ENCODE assay signal across 8 mouse cellular contexts in genomic region chr6:17748866-17749582, GRCm38 (mm10). TPM values are rescaled to one million over a fixed set of nuclear protein-coding genes. Genes with fewer than 3 reads are reported as not detected.
DNase-seq lines count a peak whose midpoint lies in the region; ATAC-seq and TF ChIP-seq lines count a peak whose summit lies in the region.

No protein-coding gene starts in this region.

- peak; percentile 93 for DNase-seq in R1 (ENCODE audit: low read depth, low spot score)
- DNase-seq in cerebellum, adult 8-10 months, result peak; percentile 83
- peak; percentile 93 for DNase-seq in forebrain, postnatal 0 days
- peak; percentile 78 to 81 for DNase-seq in left cerebral cortex, adult 2 months (ENCODE audit: extremely low spot score in 1 of 2, low spot score in 2 of 2)
- DNase-seq in lung, postnatal 4 days, result peak; percentile 70 to 72
- peak; percentile 94 for DNase-seq in retina, postnatal 1 day
- DNase-seq in thymus, postnatal 4 days, result peak; percentile 68

- ATAC-seq in forebrain, postnatal 0 days, result peak; percentile 99
- ATAC-seq in hindbrain, embryonic 16.5 days, result peak; percentile 99

- H3K27me3 ChIP-seq in forebrain, postnatal 0 days (ENCODE audit: insufficient read depth, low read length), result no peaks in the 10 kb centered on the region
- no peaks in the 10 kb centered on the region for H3K27me3 ChIP-seq in hindbrain, embryonic 16.5 days (replicated peaks; ENCODE audit: control insufficient read depth, insufficient read depth, low read length)

- H3K9me3 ChIP-seq in forebrain, postnatal 0 days (ENCODE audit: low read length), result no peaks in the 10 kb centered on the region
- H3K9me3 ChIP-seq in hindbrain, embryonic 16.5 days (ENCODE audit: control insufficient read depth, low read length), result no peaks in the 10 kb centered on the region

- TF ChIP-seq CTCF in forebrain, postnatal 0 days (IDR thresholded peaks at IDR 0.05; ENCODE audit: low read depth), result peak; percentile 53; the same call in 1 of the 2 replicates
- peak; percentile 19 for TF ChIP-seq CTCF in left cerebral cortex, adult 2 months (IDR thresholded peaks at IDR 0.05)

- intact Hi-C loops in left cerebral cortex, adult 2 months (cut with DNase I), result no loop called here

- peaks cover 24% of the 10 kb centered on the region; the same call in 1 of the 2 replicates for H3K4me1 ChIP-seq in forebrain, postnatal 0 days (ENCODE audit: insufficient read depth)
- H3K4me1 ChIP-seq in hindbrain, embryonic 16.5 days (ENCODE audit: control insufficient read depth, insufficient read depth, low read depth, low read length), result peaks cover 12% of the 10 kb centered on the region

- peak overlapping the region; percentile 63 for H3K4me3 ChIP-seq in forebrain, postnatal 0 days (ENCODE audit: low read depth, low read length)
- peak overlapping the region; percentile 67 for H3K4me3 ChIP-seq in hindbrain, embryonic 16.5 days (ENCODE audit: low read length)
- peak overlapping the region; percentile 76 for H3K4me3 ChIP-seq in left cerebral cortex, adult 2 months

- H3K27ac ChIP-seq in forebrain, postnatal 0 days (ENCODE audit: low read depth, low read length), result peak overlapping the region; percentile 97
- peak overlapping the region; percentile 98 for H3K27ac ChIP-seq in hindbrain, embryonic 16.5 days (ENCODE audit: low read depth, low read length)
- H3K27ac ChIP-seq in left cerebral cortex, adult 2 months, result peak overlapping the region; percentile 89

- peak overlapping the region; percentile 83 for H3K9ac ChIP-seq in forebrain, postnatal 0 days
- peak overlapping the region; percentile 89 for H3K9ac ChIP-seq in hindbrain, embryonic 16.5 days (ENCODE audit: low read depth, low read length)

- H3K36me3 ChIP-seq in forebrain, postnatal 0 days (ENCODE audit: insufficient read depth), result no peaks in the 10 kb centered on the region
- no peaks in the 10 kb centered on the region for H3K36me3 ChIP-seq in hindbrain, embryonic 16.5 days (ENCODE audit: control insufficient read depth, insufficient read depth, low read length)

- WGBS in forebrain, postnatal 0 days, result under 1% methylated on average over 18 of the region's 18 CpGs
- WGBS in hindbrain, embryonic 16.5 days, result 1% methylated on average over 18 of the region's 18 CpGs

- peak overlapping the region; percentile 65 for H3K4me2 ChIP-seq in forebrain, postnatal 0 days (ENCODE audit: low read depth)
- H3K4me2 ChIP-seq in hindbrain, embryonic 16.5 days (ENCODE audit: low read length), result peak overlapping the region; percentile 75

RNA-seq across cellular contexts. Expression of gene St7, which starts 56.3 kb away (rescaled TPM):
- total RNA-seq in forebrain, postnatal 0 days (2014; rRNA removed), result 57.7 and 67.3 TPM in 2 replicates
- 40.0 and 41.9 TPM in 2 replicates for polyA plus RNA-seq in forebrain, postnatal 0 days (2015; fragmentation: Nextera tagmentation; extraction: Ambion mirVana)
- 50.8 and 56.3 TPM in 2 replicates for polyA plus RNA-seq in hindbrain, embryonic 16.5 days (2015; fragmentation: Nextera tagmentation; extraction: Ambion mirVana)
- total RNA-seq in left cerebral cortex, adult 2 months (2021), result 10 to 100 TPM; 35.1 to 42.4 TPM

Comparison
In these comparisons a context has a peak if more than half of its experiments do, and no peak if none do; other contexts are left out.
1. Peak in every context shown above with its lines: DNase-seq, ATAC-seq, H3K4me3 ChIP-seq and H3K27ac ChIP-seq.